8 mouse cellular contexts compared by ENCODE assay signal in genomic region chr6:9077793-9078689, GRCm38 (mm10).
DNase-seq lines count a peak whose midpoint lies in the region; ATAC-seq lines count a peak whose summit lies in the region.

No protein-coding gene starts in this region.

- ATAC-seq in hindbrain, embryonic 14.5 days (ENCODE audit: low FRiP score), result no peak
- ATAC-seq in hindbrain, embryonic 12.5 days (ENCODE audit: low FRiP score), result no peak
- peak; percentile 94 for ATAC-seq in forebrain, embryonic 16.5 days

- H3K9ac ChIP-seq in hindbrain, embryonic 14.5 days, result no peak overlapping the region
- no peak overlapping the region for H3K9ac ChIP-seq in hindbrain, embryonic 12.5 days
- no peak overlapping the region for H3K9ac ChIP-seq in forebrain, embryonic 16.5 days (replicated peaks; ENCODE audit: low read depth, low read length)

- H3K27ac ChIP-seq in hindbrain, embryonic 14.5 days, result no peak overlapping the region
- H3K27ac ChIP-seq in hindbrain, embryonic 12.5 days, result no peak overlapping the region
- no peak overlapping the region for H3K27ac ChIP-seq in forebrain, embryonic 16.5 days (ENCODE audit: low read length)

- no peaks in the 10 kb centered on the region for H3K36me3 ChIP-seq in hindbrain, embryonic 14.5 days (replicated peaks; ENCODE audit: control insufficient read depth, insufficient read depth)
- no peaks in the 10 kb centered on the region for H3K36me3 ChIP-seq in hindbrain, embryonic 12.5 days
- no peaks in the 10 kb centered on the region for H3K36me3 ChIP-seq in forebrain, embryonic 16.5 days (ENCODE audit: control insufficient read depth, insufficient read depth)

- peak; percentile 43 for DNase-seq in hindbrain, embryonic 14.5 days (ENCODE audit: low spot score)
- DNase-seq in cerebellum, adult 11 months, result peak; percentile 33
- peak; percentile 55 to 81 for DNase-seq in left cerebral cortex, postnatal 14 days (ENCODE audit: low spot score in 2 of 2)
- DNase-seq in thymus, postnatal 36 days, result no peak
- DNase-seq in spleen, postnatal 4 days (ENCODE audit: low spot score in 2 of 2), result no peak
- DNase-seq in spleen, postnatal 36 days (ENCODE audit: low spot score in 2 of 2), result no peak

- H3K9me3 ChIP-seq in hindbrain, embryonic 14.5 days (ENCODE audit: control insufficient read depth, low read length), result no peaks in the 10 kb centered on the region
- no peaks in the 10 kb centered on the region for H3K9me3 ChIP-seq in hindbrain, embryonic 12.5 days (replicated peaks)
- H3K9me3 ChIP-seq in forebrain, embryonic 16.5 days (ENCODE audit: control insufficient read depth, low read length), result no peaks in the 10 kb centered on the region

- no peak overlapping the region for H3K4me2 ChIP-seq in hindbrain, embryonic 14.5 days (replicated peaks)
- no peak overlapping the region for H3K4me2 ChIP-seq in hindbrain, embryonic 12.5 days (replicated peaks)
- no peak overlapping the region for H3K4me2 ChIP-seq in forebrain, embryonic 16.5 days (ENCODE audit: low read length)

- no peaks in the 10 kb centered on the region for H3K4me1 ChIP-seq in hindbrain, embryonic 14.5 days (replicated peaks; ENCODE audit: control insufficient read depth, insufficient read depth, low read length)
- H3K4me1 ChIP-seq in hindbrain, embryonic 12.5 days, result no peaks in the 10 kb centered on the region
- H3K4me1 ChIP-seq in forebrain, embryonic 16.5 days (replicated peaks; ENCODE audit: control insufficient read depth, insufficient read depth, low read length), result no peaks in the 10 kb centered on the region

- WGBS in hindbrain, embryonic 14.5 days, result 69% methylated on average over 4 of the region's 4 CpGs
- 82% methylated on average over 4 of the region's 4 CpGs for WGBS in hindbrain, embryonic 12.5 days
- WGBS in forebrain, embryonic 16.5 days, result 48% methylated on average over 4 of the region's 4 CpGs

- no peaks in the 10 kb centered on the region for H3K27me3 ChIP-seq in hindbrain, embryonic 14.5 days (ENCODE audit: control insufficient read depth, insufficient read depth, low read length)
- H3K27me3 ChIP-seq in hindbrain, embryonic 12.5 days, result no peaks in the 10 kb centered on the region
- no peaks in the 10 kb centered on the region for H3K27me3 ChIP-seq in forebrain, embryonic 16.5 days (replicated peaks; ENCODE audit: control insufficient read depth, insufficient read depth, low read length)

- no peak overlapping the region for H3K4me3 ChIP-seq in hindbrain, embryonic 14.5 days (replicated peaks; ENCODE audit: low read length)
- H3K4me3 ChIP-seq in hindbrain, embryonic 12.5 days, result no peak overlapping the region
- no peak overlapping the region for H3K4me3 ChIP-seq in forebrain, embryonic 16.5 days (replicated peaks; ENCODE audit: low read length)

- intact Hi-C loops in left cerebral cortex, postnatal 14 days (cut with DNase I), result no loop called here

Comparison
In these comparisons a context has a peak if more than half of its experiments do, and no peak if none do; other contexts are left out.
1. DNase-seq: peak in hindbrain, embryonic 14.5 days (single experiment), cerebellum, adult 11 months (single experiment) and left cerebral cortex, postnatal 14 days (2 of 2); none in thymus, postnatal 36 days (0 of 2), spleen, postnatal 4 days (0 of 2) and spleen, postnatal 36 days (0 of 2).